Mouse (Mus musculus) left cerebral cortex, postnatal 36 days (tissue): ENCODE data around the gene Plch2. TPM values are rescaled to one million over a fixed set of nuclear protein-coding genes. Genes with fewer than 3 reads are reported as not detected.

Source experiments
- DNase-seq, 2 experiments: peaks; one replicate each; pipeline ENCODE4 v3.0.0; 2021 to 2022; ENCODE audit warnings: low spot score in 2 of 2, mixed read lengths in 1 of 2
- intact Hi-C: fragments of 180-260 bp; cut with DNase I; formaldehyde crosslinking; loops from one replicate; pipeline ENCODE4 v1.15.1; 2025
- total RNA-seq, 2 experiments: library from RNA; stranded (reverse); gene quantifications; 2 replicates each; pipeline ENCODE4 v1.2.3; 2021

Gene Plch2
- total RNA-seq, 2 experiments from 2014 or later: 63.2 to 92.6 TPM

- intact Hi-C loops: no loop called here
- DNase-seq: no peak
These were observed 48.5 kb downstream of the Plch2 start for GRCm38 (mm10) chr4:155008075-155008474.

DNA sequence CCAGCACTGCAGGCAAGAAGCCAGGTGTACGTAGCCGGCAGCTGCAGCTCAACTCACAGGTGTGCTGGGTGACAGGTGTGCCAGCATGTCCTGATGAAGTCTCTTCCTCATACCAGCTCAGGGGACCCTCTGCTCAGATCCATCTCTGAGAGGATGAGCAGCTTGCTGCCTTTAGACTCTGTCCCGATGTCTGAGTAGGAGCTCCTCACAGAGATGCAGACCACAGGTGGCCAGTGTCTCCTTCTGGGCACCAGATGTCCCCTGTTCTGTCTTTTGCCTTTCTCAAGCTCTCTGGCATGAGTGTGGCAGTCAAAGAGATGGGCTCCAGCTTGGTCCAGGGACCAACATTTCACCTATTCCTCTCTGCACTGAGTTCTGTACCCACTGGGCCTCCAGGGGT, 48.9 kb downstream of the Plch2 start:
- intact Hi-C loops: no loop called here

GRCm38 (mm10) chr4:155006296-155006695, 50.3 kb downstream of the Plch2 start:
- no peak for DNase-seq
- intact Hi-C loops: no loop called here

More for the DNA sequence above, 48.9 kb downstream of the Plch2 start:
- no peak for DNase-seq

- no peak for DNase-seq
- intact Hi-C loops: no loop called here
These were observed 51.3 kb downstream of the Plch2 start for GRCm38 (mm10) chr4:155005278-155005677.

- intact Hi-C loops: no loop called here
- DNase-seq: no peak
These were observed 57.2 kb downstream of the Plch2 start for GRCm38 (mm10) chr4:154999379-154999778.

GRCm38 (mm10) chr4:154996572-154997154, 59.9 kb downstream of the Plch2 start:
- intact Hi-C loops: no loop called here
- DNase-seq: no peak

DNA sequence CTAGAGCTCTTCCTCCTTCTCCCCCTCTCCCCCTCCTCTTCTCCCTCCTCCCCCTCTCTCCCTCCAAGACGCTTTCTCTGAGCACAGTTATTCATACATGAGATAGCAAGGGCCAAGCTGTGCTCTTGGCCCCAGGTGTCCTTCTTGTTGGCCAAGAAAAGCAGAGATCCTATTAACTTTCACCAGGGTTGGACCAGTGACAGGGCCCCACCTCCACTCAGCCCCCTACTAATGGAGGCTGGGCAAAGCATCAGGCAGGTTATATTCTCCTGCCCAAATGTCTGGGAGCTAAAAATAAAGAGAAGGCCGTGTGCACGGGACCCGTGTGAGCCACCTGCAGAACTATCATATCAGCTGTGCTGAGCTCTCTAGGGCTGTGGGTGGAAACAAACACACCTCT, 61.7 kb downstream of the Plch2 start:
- DNase-seq: no peak
- intact Hi-C loops: no loop called here

- no peak for DNase-seq
- intact Hi-C loops: no loop called here
These were observed 69.8 kb downstream of the Plch2 start for GRCm38 (mm10) chr4:154986750-154987149.

GRCm38 (mm10) chr4:154986096-154986495, 70.5 kb downstream of the Plch2 start:
- intact Hi-C loops: no loop called here
- DNase-seq: peak; percentile 73 to 74

- DNase-seq: no peak
- intact Hi-C loops: no loop called here
These were observed 71.3 kb downstream of the Plch2 start for GRCm38 (mm10) chr4:154985151-154985777.

GRCm38 (mm10) chr4:154983767-154984166, 72.8 kb downstream of the Plch2 start:
- DNase-seq: no peak
- intact Hi-C loops: no loop called here

DNA sequence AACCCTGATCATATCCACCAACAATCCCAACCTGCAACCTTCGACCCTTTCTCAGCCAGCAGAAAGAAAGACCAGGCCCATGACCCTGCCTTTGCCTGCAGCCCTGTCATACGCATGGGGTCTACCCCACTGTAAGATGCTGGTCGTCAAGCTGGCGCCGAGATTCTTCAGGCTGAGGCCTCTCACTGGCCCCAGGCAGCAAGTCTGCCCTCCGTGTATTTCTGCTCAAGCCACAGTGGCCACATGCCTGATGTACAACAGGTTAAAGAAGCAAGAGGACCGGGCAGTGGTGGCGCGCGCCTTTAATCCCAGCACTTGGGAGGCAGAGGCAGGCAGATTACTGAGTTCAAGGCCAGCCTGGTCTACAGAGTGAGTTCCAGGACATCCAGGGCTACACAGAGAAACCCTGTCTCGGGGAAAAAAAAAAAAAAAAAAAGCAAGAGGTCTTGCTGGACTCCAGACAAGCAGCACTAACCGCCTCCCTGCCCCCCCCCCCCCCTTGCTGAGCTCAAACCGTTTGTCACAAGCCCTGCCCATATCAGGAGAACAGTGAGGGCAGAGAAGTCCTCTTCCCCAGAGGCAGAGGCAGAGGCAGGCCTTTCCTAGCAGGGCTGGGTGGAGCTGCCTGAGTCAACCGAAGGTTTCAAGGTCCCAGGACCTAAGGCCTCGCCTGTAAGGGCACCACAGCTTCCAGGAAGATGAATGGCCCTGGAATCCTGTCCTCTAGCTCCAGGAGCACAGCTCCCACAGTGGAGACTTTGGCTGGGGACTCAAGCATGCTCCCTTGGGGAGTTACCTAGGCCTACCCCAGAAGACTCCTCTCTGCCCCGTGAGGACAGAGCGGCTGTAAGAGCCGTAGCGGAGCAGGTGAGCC, 74.1 kb downstream of the Plch2 start:
- intact Hi-C loops: no loop called here

GRCm38 (mm10) chr4:154981530-154981929, 75.1 kb downstream of the Plch2 start:
- DNase-seq: peak; percentile 67 to 78
- intact Hi-C loops: loop anchor here (1.0 kb wide), 1 partner anchor 85 kb away; no protein-coding TSS in a partner anchor

More for the DNA sequence above, 74.1 kb downstream of the Plch2 start:
- DNase-seq: no peak

GRCm38 (mm10) chr4:154981076-154981475, 75.5 kb downstream of the Plch2 start:
- intact Hi-C loops: loop anchor here (1.0 kb wide), 1 partner anchor 85 kb away; no protein-coding TSS in a partner anchor
- DNase-seq: no peak

DNA sequence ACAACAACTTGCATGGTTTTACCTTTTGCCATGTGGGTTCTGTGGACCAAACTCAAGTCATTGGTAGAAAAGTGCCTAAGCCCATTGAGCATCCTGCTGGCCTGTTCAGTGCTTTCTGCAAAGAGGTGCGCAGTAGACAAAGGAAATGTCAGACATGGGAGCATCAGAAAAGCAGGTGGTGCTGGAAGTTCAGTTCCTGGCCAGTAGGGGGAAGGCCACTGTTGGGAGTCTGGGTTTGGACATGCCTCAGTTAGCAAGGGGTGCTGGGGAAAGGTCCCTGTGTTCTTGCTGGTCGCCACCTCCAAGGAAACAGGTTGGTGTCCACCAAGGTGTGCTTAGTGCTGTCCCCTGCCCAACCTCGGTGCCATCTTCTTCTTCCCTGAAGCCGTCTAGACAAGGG, 76.5 kb downstream of the Plch2 start:
- intact Hi-C loops: no loop called here
- no peak for DNase-seq

GRCm38 (mm10) chr4:154974163-154974611, 82.4 kb downstream of the Plch2 start:
- no peak for DNase-seq
- intact Hi-C loops: no loop called here

DNA sequence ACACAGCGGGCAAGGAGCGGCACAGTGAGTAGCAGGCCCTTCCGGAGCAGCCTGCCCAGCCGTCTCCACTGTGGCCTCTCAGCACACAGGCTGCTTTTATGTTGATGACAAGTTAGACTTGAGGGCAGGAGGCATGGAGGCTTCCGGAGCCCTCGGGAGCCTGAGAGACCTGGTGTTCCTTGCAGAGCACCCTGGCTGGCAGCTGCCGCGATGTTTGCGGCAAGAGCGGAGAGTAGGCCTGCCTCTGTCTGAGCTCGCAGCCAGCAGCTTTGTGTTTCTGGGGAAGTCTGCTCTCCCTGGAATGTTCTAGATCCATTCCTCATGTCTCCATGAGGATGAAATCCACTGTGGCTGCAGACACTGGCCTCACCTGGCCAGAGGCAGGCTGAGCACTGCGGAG, 84.0 kb downstream of the Plch2 start:
- DNase-seq: no peak
- intact Hi-C loops: no loop called here

DNA sequence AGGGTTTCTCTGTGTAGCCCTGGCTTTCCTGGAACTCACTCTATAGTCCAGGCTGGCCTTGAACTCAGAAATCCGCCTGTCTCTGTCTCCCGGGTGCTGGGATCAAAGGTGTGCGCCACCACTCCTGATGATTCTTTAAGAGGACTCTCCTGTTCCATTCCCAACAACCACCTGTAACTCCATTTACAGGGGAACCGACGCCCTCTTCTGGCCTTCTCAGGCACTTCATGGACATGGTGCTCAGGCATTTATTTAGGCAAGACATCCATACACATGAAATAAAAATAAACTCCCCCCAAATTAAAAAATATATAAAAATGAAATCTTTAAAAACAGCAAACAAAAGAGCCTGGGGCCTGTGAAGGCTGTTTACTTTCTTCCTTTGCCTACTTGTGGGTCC, 89.4 kb downstream of the Plch2 start:
- intact Hi-C loops: loop anchor here (10.0 kb wide), 1 partner anchor 288 kb away; no protein-coding TSS in a partner anchor
- DNase-seq: peak in 1 of 2 experiments; percentile 57

DNA sequence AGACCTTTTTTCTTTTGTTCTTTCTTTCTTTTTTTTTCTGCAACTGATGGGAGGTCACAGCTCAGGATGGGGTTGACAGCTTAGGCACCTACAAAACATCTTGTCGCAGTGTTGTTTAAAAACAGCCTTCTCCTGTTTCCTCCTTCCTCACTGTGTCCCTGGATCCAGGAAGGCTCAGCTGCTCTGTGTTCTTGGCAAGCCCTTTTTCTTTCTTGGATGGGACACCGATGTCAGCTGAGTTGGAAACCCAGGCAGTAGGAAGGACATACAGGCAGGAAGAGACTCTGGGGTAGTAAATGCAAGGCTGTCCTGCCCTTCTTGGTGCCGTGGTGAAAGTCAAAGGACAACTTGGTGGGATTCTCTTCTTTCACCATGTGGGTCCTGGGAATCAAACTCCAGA, 90.7 kb downstream of the Plch2 start:
- intact Hi-C loops: loop anchor here (10.0 kb wide), 1 partner anchor 289 kb away; no protein-coding TSS in a partner anchor
- DNase-seq: no peak

GRCm38 (mm10) chr4:154964581-154965235, 91.9 kb downstream of the Plch2 start:
- DNase-seq: no peak
- intact Hi-C loops: loop anchor here (1.0 to 10.0 kb wide), 3 partner anchors 20 to 290 kb away; no protein-coding TSS in a partner anchor
